Mouse (Mus musculus) T-helper 1 cell (primary cell): Measurements from ENCODE around the gene M1ap.

Experiments used
- in situ Hi-C: fragments of 300-600 bp; cut with MboI, MseI; formaldehyde crosslinking; loops from one replicate; pipeline ENCODE4 v1.15.1; 2025; ENCODE audit warnings: high pct_unique_total_duplicates

The M1ap gene

GRCm38 (mm10) chr6:82946651-82947050 lies at the start of gene M1ap:
M1ap (plus strand) TSS chr6:82946902.
- in situ Hi-C loops, result no loop called here

GRCm38 (mm10) chr6:82897311-82897710 lies 49.4 kb upstream of the M1ap start:
- in situ Hi-C loops, result no loop called here

- in situ Hi-C loops, result no loop called here
These were observed 48.5 kb upstream of the M1ap start for GRCm38 (mm10) chr6:82898227-82898626.

GRCm38 (mm10) chr6:82898745-82899144 lies 48.0 kb upstream of the M1ap start:
- in situ Hi-C loops, result no loop called here

- in situ Hi-C loops, result no loop called here
These were observed 44.1 kb upstream of the M1ap start for GRCm38 (mm10) chr6:82902559-82902958.

GRCm38 (mm10) chr6:82906985-82907384 lies 39.7 kb upstream of the M1ap start:
- in situ Hi-C loops, result no loop called here

GRCm38 (mm10) chr6:82908034-82908433 lies 38.7 kb upstream of the M1ap start:
- in situ Hi-C loops, result no loop called here

- in situ Hi-C loops, result no loop called here
These were observed 37.4 kb upstream of the M1ap start for GRCm38 (mm10) chr6:82909136-82909855.

- in situ Hi-C loops, result loop anchor here (5.0 kb wide), 1 partner anchor 366 kb away; no protein-coding TSS in a partner anchor
These were observed 35.4 kb upstream of the M1ap start for GRCm38 (mm10) chr6:82911303-82911702.

- in situ Hi-C loops, result loop anchor here (5.0 kb wide), 1 partner anchor 364 kb away; no protein-coding TSS in a partner anchor
These were observed 33.1 kb upstream of the M1ap start for GRCm38 (mm10) chr6:82913336-82914247.

GRCm38 (mm10) chr6:82915889-82916288 lies 30.8 kb upstream of the M1ap start:
- in situ Hi-C loops, result loop anchor here (5.0 kb wide), 1 partner anchor 51 kb away; no protein-coding TSS in a partner anchor

GRCm38 (mm10) chr6:82916459-82916858 lies 30.2 kb upstream of the M1ap start:
- in situ Hi-C loops, result loop anchor here (5.0 kb wide), 1 partner anchor 51 kb away; no protein-coding TSS in a partner anchor

- in situ Hi-C loops, result loop anchor here (5.0 kb wide), 1 partner anchor 50 kb away; no protein-coding TSS in a partner anchor
These were observed 29.5 kb upstream of the M1ap start for GRCm38 (mm10) chr6:82917076-82917777.

- in situ Hi-C loops, result loop anchor here (5.0 kb wide), 1 partner anchor 50 kb away; no protein-coding TSS in a partner anchor
These were observed 28.9 kb upstream of the M1ap start for GRCm38 (mm10) chr6:82917778-82918129.

- in situ Hi-C loops, result loop anchor here (5.0 kb wide), 1 partner anchor 49 kb away; no protein-coding TSS in a partner anchor
These were observed 28.3 kb upstream of the M1ap start for GRCm38 (mm10) chr6:82918371-82918770.

GRCm38 (mm10) chr6:82919520-82919919 lies 27.2 kb upstream of the M1ap start:
- in situ Hi-C loops, result loop anchor here (5.0 kb wide), 1 partner anchor 48 kb away; no protein-coding TSS in a partner anchor

GRCm38 (mm10) chr6:82921426-82922224 lies 25.1 kb upstream of the M1ap start:
- in situ Hi-C loops, result loop anchor here (5.0 kb wide), 1 partner anchor 181 kb away; the partner anchor contains the start of genes Ccdc142 and Gm42688

GRCm38 (mm10) chr6:82925005-82925404 lies 21.7 kb upstream of the M1ap start:
- in situ Hi-C loops, result no loop called here

GRCm38 (mm10) chr6:82926106-82926505 lies 20.6 kb upstream of the M1ap start:
- in situ Hi-C loops, result no loop called here

- in situ Hi-C loops, result no loop called here
These were observed 20.2 kb upstream of the M1ap start for GRCm38 (mm10) chr6:82926528-82926927.

GRCm38 (mm10) chr6:82927617-82928016 lies 19.1 kb upstream of the M1ap start:
- in situ Hi-C loops, result no loop called here
